Comparison of ENCODE assay signal across 31 mouse cellular contexts in genomic region chr1:78119899-78120560, GRCm38 (mm10).
DNase-seq lines count a peak whose midpoint lies in the region; ATAC-seq and TF ChIP-seq lines count a peak whose summit lies in the region.
"Had no signal": no experiment of that assay in that cellular context is flagged by ENCODE, and none has a peak within 500 bp of the region (broad histone marks: within the 10 kb centered on the region; RNA-seq: fewer than 3 reads in every experiment).

No protein-coding gene starts in this region.

- H3K4me3 ChIP-seq in hindbrain, postnatal 0 days (ENCODE audit: low read length): no peak overlapping the region
- H3K4me3 ChIP-seq in hindbrain, embryonic 12.5 days: no peak overlapping the region
- H3K4me3 ChIP-seq: embryonic facial prominence, embryonic 12.5 days; forebrain, embryonic 10.5 days; forebrain, embryonic 15.5 days; liver, embryonic 15.5 days; midbrain, embryonic 12.5 days; myocyte; neural tube, embryonic 13.5 days; stomach, embryonic 15.5 days had no signal

- ATAC-seq in hindbrain, postnatal 0 days: no peak
- ATAC-seq in hindbrain, embryonic 12.5 days (ENCODE audit: low FRiP score): no peak
- ATAC-seq in megakaryocyte-erythroid progenitor cell, adult 5-6 weeks (replicated peaks; ENCODE audit: low FRiP score, low TSS enrichment, poor library complexity, severe bottlenecking): no peak
- ATAC-seq: CD4-positive, CD25-positive, alpha-beta regulatory T cell, adult 4 months; forebrain, embryonic 15.5 days; intestine, embryonic 16.5 days had no signal

- no peaks in the 10 kb centered on the region; the same call in 1 of the 2 replicates for H3K36me3 ChIP-seq in hindbrain, postnatal 0 days (ENCODE audit: insufficient read depth, low read length)
- H3K36me3 ChIP-seq in hindbrain, embryonic 12.5 days: no peaks in the 10 kb centered on the region
- H3K36me3 ChIP-seq: embryonic facial prominence, embryonic 12.5 days; forebrain, embryonic 10.5 days; forebrain, embryonic 15.5 days; liver, embryonic 15.5 days; neural tube, embryonic 13.5 days; stomach, embryonic 15.5 days had no signal

- TF ChIP-seq CTCF in hindbrain, postnatal 0 days (IDR thresholded peaks at IDR 0.05; ENCODE audit: low read depth): no peak
- no peak for TF ChIP-seq CTCF in brain, embryonic 14.5 days (IDR thresholded peaks at IDR 0.05; ENCODE audit: borderline replicate concordance, extremely low read depth, insufficient read depth, insufficient read length)

- H3K9me3 ChIP-seq in hindbrain, postnatal 0 days (ENCODE audit: low read length): no peaks in the 10 kb centered on the region
- H3K9me3 ChIP-seq in hindbrain, embryonic 12.5 days (replicated peaks): no peaks in the 10 kb centered on the region
- H3K9me3 ChIP-seq: embryonic facial prominence, embryonic 12.5 days; forebrain, embryonic 10.5 days; forebrain, embryonic 15.5 days; liver, embryonic 15.5 days; midbrain, embryonic 12.5 days; neural tube, embryonic 13.5 days; stomach, embryonic 15.5 days had no signal

- WGBS in hindbrain, postnatal 0 days: 22% methylated on average over 10 of the region's 10 CpGs
- 19% methylated on average over 10 of the region's 10 CpGs for WGBS in hindbrain, embryonic 12.5 days

- intact Hi-C loops in gastrocnemius, postnatal 14 days (cut with DNase I; ENCODE audit: low total_unique reads): no loop called here

- H3K4me1 ChIP-seq in hindbrain, postnatal 0 days (ENCODE audit: insufficient read depth, low read length): no peaks in the 10 kb centered on the region
- 0 out of 2 replicates have a peak, but pooled peaks cover 4% of the 10 kb centered on the region for H3K4me1 ChIP-seq in hindbrain, embryonic 12.5 days
- H3K4me1 ChIP-seq: forebrain, embryonic 15.5 days; liver, embryonic 15.5 days; stomach, embryonic 15.5 days had no signal

- no peaks in the 10 kb centered on the region for H3K27me3 ChIP-seq in hindbrain, postnatal 0 days (ENCODE audit: insufficient read depth, low read length)
- peaks cover 15% of the 10 kb centered on the region for H3K27me3 ChIP-seq in hindbrain, embryonic 12.5 days
- H3K27me3 ChIP-seq: embryonic facial prominence, embryonic 12.5 days had no signal

- no peak overlapping the region for H3K9ac ChIP-seq in hindbrain, postnatal 0 days (replicated peaks; ENCODE audit: low read length)
- no peak overlapping the region for H3K9ac ChIP-seq in hindbrain, embryonic 12.5 days
- H3K9ac ChIP-seq: embryonic facial prominence, embryonic 12.5 days; forebrain, embryonic 15.5 days; liver, embryonic 15.5 days; lung, embryonic 14.5 days; midbrain, embryonic 12.5 days; neural tube, embryonic 13.5 days; stomach, embryonic 15.5 days had no signal

- peak; percentile 8 for DNase-seq in hindbrain, postnatal 0 days (ENCODE audit: low spot score)
- peak; percentile 18 for DNase-seq in retina, embryonic 14.5 days (ENCODE audit: low spot score)
- DNase-seq in retina, postnatal 1 day: no peak
- peak; percentile 62 for DNase-seq in brain, embryonic 14.5 days (ENCODE audit: low read depth)
- DNase-seq in gastrocnemius, postnatal 14 days: no peak
- DNase-seq: adrenal gland, adult 2 months; adrenal gland, postnatal 36 days; cerebellum, adult 2 months; cerebellum, postnatal 25 days; gastrocnemius, postnatal 36 days; heart, adult 18-20 months; heart, postnatal 36 days; kidney, adult 9 months; kidney, postnatal 14 days; layer of hippocampus, adult 9-11 months; lung, embryonic 14.5 days; lung, postnatal 14 days; right cerebral cortex, postnatal 25 days had no signal

- H3K27ac ChIP-seq in hindbrain, postnatal 0 days: no peak overlapping the region
- no peak overlapping the region for H3K27ac ChIP-seq in hindbrain, embryonic 12.5 days
- H3K27ac ChIP-seq: embryonic facial prominence, embryonic 12.5 days; forebrain, embryonic 10.5 days; forebrain, embryonic 15.5 days; liver, embryonic 15.5 days; midbrain, embryonic 12.5 days; neural tube, embryonic 13.5 days; stomach, embryonic 15.5 days had no signal

- no peak for TF ChIP-seq POLR2A in brain, embryonic 14.5 days (IDR thresholded peaks at IDR 0.05; ENCODE audit: borderline replicate concordance, extremely low read depth, insufficient read depth, insufficient read length, poor library complexity, severe bottlenecking)

- no peak overlapping the region for H3K4me2 ChIP-seq in hindbrain, postnatal 0 days (ENCODE audit: low read depth, low read length)
- no peak overlapping the region for H3K4me2 ChIP-seq in hindbrain, embryonic 12.5 days (replicated peaks)
- H3K4me2 ChIP-seq: embryonic facial prominence, embryonic 12.5 days; forebrain, embryonic 15.5 days; heart, embryonic 11.5 days; liver, embryonic 15.5 days; lung, embryonic 14.5 days; midbrain, embryonic 12.5 days; neural tube, embryonic 13.5 days; stomach, embryonic 15.5 days had no signal

Comparison
In these comparisons a context has a peak if more than half of its experiments do, and no peak if none do; other contexts are left out.
1. DNase-seq: peak in hindbrain, postnatal 0 days (single experiment), retina, embryonic 14.5 days (single experiment) and brain, embryonic 14.5 days (single experiment); none in retina, postnatal 1 day (single experiment) and gastrocnemius, postnatal 14 days (single experiment).